Comparison of ENCODE assay signal across 8 mouse cellular contexts in the genomic region with DNA sequence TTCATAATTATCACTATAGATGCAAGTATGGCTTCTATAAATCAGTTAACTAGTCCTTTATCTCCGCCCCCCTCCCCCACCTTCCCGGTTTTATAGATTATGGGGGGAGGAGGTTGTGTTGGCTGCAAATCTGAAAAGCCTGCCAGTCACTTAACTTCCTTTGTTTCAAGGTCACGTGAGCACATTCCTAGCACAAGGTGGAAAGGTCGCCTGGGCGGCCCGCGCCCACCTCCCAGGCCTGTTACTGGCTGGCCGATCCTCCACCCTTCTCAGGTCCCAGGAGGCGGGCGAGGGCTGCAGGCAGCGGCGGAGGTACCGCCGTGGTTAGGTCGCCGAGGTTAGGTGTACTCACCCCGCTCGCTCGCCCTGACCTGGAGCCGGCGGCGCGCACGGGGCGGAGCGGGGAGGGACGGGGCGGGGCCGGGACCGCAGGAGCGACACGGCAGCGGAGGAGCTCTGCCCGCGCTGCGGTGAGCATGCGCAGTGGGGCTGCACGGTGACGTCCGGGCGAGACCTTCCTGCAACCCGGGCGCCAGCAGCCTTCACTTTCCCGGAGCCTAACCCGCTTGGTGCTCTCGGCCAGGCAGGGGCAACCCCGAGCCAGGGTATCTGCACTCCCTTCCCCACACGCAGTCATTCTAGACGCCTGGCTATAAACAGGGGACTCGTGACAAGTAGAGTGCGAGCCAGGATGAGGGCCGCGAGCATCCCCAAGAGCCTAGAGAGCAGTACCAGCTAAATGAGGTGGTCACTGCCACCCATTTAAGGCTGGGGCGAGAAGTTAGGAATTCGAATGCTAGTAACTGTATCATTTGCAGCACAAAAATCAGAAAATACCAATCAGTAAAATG. TPM values are rescaled to one million over a fixed set of nuclear protein-coding genes. Genes with fewer than 3 reads are reported as not detected.
A peak's percentile ranks its signal among the peaks of the same experiment; 100 is the strongest.
DNase-seq lines count a peak whose midpoint lies in the region; ATAC-seq lines count a peak whose summit lies in the region.

TSS of gene Atg10 (minus strand) at position 382 of the 851 bp plus-strand sequence.

- H3K4me1 ChIP-seq in hindbrain, embryonic 13.5 days (replicated peaks) = peaks cover 7% of the 10 kb centered on the region

- DNase-seq in NIH3T3 (ENCODE audit: low read depth) = peak; percentile 94
- peak; percentile 94 to 97 for DNase-seq in cerebellum, postnatal 10 days
- DNase-seq in frontal cortex, postnatal 10 days (ENCODE audit: low spot score in 2 of 2) = peak; percentile 73 to 84
- peak; percentile 83 to 84 for DNase-seq in layer of hippocampus, postnatal 25 days (ENCODE audit: extremely low spot score in 1 of 2, low spot score in 1 of 2)
- peak; percentile 93 for DNase-seq in lung, postnatal 25 days (ENCODE audit: low spot score)
- DNase-seq in retina, embryonic 14.5 days (ENCODE audit: low spot score) = peak; percentile 89
- peak; percentile 96 for DNase-seq in thymus, postnatal 4 days

- H3K9ac ChIP-seq in hindbrain, embryonic 13.5 days = peak within 1 kb of the TSS; percentile 80

- H3K36me3 ChIP-seq in hindbrain, embryonic 13.5 days = no peaks in the 10 kb centered on the region

- WGBS in hindbrain, embryonic 13.5 days = 1% methylated on average over 55 of the region's 55 CpGs

- no peaks in the 10 kb centered on the region for H3K27me3 ChIP-seq in hindbrain, embryonic 13.5 days

- H3K27ac ChIP-seq in hindbrain, embryonic 13.5 days = peak within 1 kb of the TSS; percentile 94

- H3K4me2 ChIP-seq in hindbrain, embryonic 13.5 days = peak within 1 kb of the TSS; percentile 57

- peak within 1 kb of the TSS; percentile 63 for H3K4me3 ChIP-seq in hindbrain, embryonic 13.5 days

- peak; percentile 98 for ATAC-seq in hindbrain, embryonic 13.5 days (ENCODE audit: low FRiP score)

- no peaks in the 10 kb centered on the region for H3K9me3 ChIP-seq in hindbrain, embryonic 13.5 days

RNA-seq across cellular contexts. Expression of gene Atg10, which starts in this region (rescaled TPM):
- 18.4 and 20.2 TPM in 2 replicates for polyA plus RNA-seq in hindbrain, embryonic 13.5 days (2015; fragmentation: Nextera tagmentation; extraction: Ambion mirVana)
- 10 to 100 TPM; 14.2 to 15.3 TPM for total RNA-seq in layer of hippocampus, postnatal 25 days (2021)

Comparison
In these comparisons a context has a peak if more than half of its experiments do, and no peak if none do; other contexts are left out.
1. Peak in every context shown above with its lines: DNase-seq, ATAC-seq, H3K4me3 ChIP-seq and H3K27ac ChIP-seq.